Mouse (Mus musculus) embryonic facial prominence, embryonic 14.5 days (tissue): ENCODE results near the gene Gpr108. TPM values are rescaled to one million over a fixed set of nuclear protein-coding genes. Genes with fewer than 3 reads are reported as not detected.
A peak's percentile ranks its signal among the peaks of the same experiment; 100 is the strongest.

Experiments
- ATAC-seq: fragments of 200-750 bp; cut with Nextera tagmentation; 2 replicates; pipeline ENCODE4 v1.8.0; 2017; ENCODE audit warnings: low read depth, moderate number of reproducible peaks, moderate TSS enrichment
- DNase-seq: peaks from one replicate; pipeline ENCODE4 v3.0.0-alpha.2; 2015; ENCODE audit warnings: low spot score
- H3K27ac ChIP-seq: fragments of 300-500 bp; sonication (generic); replicated peaks from 2 replicates; pipeline ENCODE4 v1.5.1; 2014; ENCODE audit warnings: low read depth, mild to moderate bottlenecking, low read length, moderate library complexity
- H3K27me3 ChIP-seq: fragments of 300-500 bp; sonication (generic); replicated peaks from 2 replicates; pipeline ENCODE4 v1.6.1; 2014; ENCODE audit warnings: low read length; ENCODE audit not compliant: control insufficient read depth, insufficient read depth
- H3K36me3 ChIP-seq: fragments of 300-500 bp; sonication (generic); 2 replicates; pipeline ENCODE4 v1.6.1; 2014; ENCODE audit warnings: low read length, mixed read lengths; ENCODE audit not compliant: control insufficient read depth, insufficient read depth
- H3K4me1 ChIP-seq: fragments of 300-500 bp; sonication (generic); 2 replicates; pipeline ENCODE4 v1.6.1; 2014; ENCODE audit warnings: antibody characterized with exemption, low read length; ENCODE audit not compliant: control insufficient read depth, insufficient read depth
- H3K4me2 ChIP-seq: fragments of 300-500 bp; sonication (generic); 2 replicates; pipeline ENCODE4 v1.6.1; 2014; ENCODE audit warnings: low read depth, mild to moderate bottlenecking, low read length, moderate library complexity, mixed read lengths
- H3K4me3 ChIP-seq: fragments of 300-500 bp; sonication (generic); 2 replicates; pipeline ENCODE4 v1.5.1; 2014; ENCODE audit warnings: low read depth, mild to moderate bottlenecking, low read length
- H3K9ac ChIP-seq: fragments of 300-500 bp; sonication (generic); 2 replicates; pipeline ENCODE4 v1.6.1; 2014; ENCODE audit warnings: low read depth, mild to moderate bottlenecking, low read length, moderate library complexity, mixed read lengths
- H3K9me3 ChIP-seq: fragments of 300-500 bp; sonication (generic); 2 replicates; pipeline ENCODE4 v1.6.1; 2016; ENCODE audit warnings: low read length; ENCODE audit not compliant: control insufficient read depth
- WGBS: fragments of 180-500 bp; shearing (Covaris S2); extraction: QIAGEN DNeasy Blood & Tissue Kit; methylation state at CpG from one replicate; pipeline ENCODE4 v1.1.7; 2014; 5-methylcytosine and 5-hydroxymethylcytosine counted together
- polyA plus RNA-seq: library from polyadenylated mRNA; unstranded; fragments of >200 nt; fragmentation: Nextera tagmentation; extraction: Ambion mirVana; gene quantifications from 2 replicates; pipeline ENCODE4 v1.2.1, GENCODE M21; 2014

Gene Gpr108
- polyA plus RNA-seq, 1 experiment from 2014 or later: 37.1 TPM

DNA sequence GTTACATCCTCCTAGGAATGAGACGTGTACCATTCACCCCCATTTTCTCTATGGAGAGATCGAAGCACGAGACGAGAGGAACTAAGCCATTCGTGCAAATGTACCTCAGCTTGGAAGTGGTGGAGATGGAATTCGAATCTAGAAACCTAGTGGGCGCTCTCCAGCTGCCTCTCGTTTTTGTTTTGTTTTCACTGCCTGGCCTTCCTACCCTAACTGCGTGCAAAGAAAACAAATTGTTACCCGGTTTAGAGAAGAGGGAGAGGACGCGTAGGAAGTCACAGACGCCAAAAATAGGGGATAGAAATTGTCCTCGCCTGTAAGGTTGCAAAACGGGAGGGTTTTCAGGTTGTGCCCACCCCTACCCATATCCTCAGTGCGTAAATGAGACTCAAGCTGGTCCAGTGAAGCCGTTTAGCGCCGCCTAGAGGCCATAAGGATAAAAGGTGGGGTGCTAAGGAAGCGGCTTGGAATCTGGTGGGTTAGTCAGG is 28.4 kb upstream of the Gpr108 start:
- peak overlapping the region; percentile 81 for H3K4me2 ChIP-seq
- DNase-seq (peak; percentile 90), ATAC-seq (peak; percentile 77)
- peaks cover 10% of the 10 kb centered on the region for H3K27me3 ChIP-seq
- no peak overlapping the region for H3K27ac ChIP-seq
- H3K36me3 ChIP-seq: no peaks in the 10 kb centered on the region
- peaks cover 13% of the 10 kb centered on the region; the same call in 1 of the 2 replicates for H3K4me1 ChIP-seq
- WGBS: under 1% methylated on average over 20 of the region's 20 CpGs
- no peaks in the 10 kb centered on the region for H3K9me3 ChIP-seq
- peak overlapping the region; percentile 59 for H3K4me3 ChIP-seq
- peak overlapping the region; percentile 47; the same call in 1 of the 2 replicates for H3K9ac ChIP-seq

DNA sequence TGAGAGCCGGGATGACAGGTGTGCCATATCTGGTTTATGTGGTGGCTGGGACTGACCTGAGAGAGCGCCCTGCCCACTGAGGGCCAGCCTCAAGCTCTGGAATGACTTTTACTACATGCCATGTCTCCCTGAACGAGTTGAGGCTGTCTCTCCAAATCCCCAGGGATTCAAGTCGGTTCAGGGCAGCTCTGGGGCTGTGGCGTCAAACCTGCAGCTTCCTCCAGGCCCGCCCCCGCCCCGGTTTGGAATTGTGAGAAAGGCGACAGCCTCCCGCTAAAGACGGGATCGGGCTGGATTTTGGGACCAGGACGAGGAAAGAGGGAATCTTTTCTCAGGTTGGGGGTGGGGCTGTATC is 27.7 kb upstream of the Gpr108 start:
- WGBS: 4% methylated on average over 13 of the region's 13 CpGs
- DNase-seq: peak; percentile 20
- Histone ChIP-seq H3K27me3 (peaks cover 10% of the 10 kb centered on the region), H3K9ac (peak overlapping the region; percentile 46; the same call in 1 of the 2 replicates), H3K27ac (no peak overlapping the region), H3K36me3 (no peaks in the 10 kb centered on the region), H3K4me3 (peak overlapping the region; percentile 59), H3K4me2 (peak overlapping the region; percentile 81), H3K4me1 (peaks cover 13% of the 10 kb centered on the region; the same call in 1 of the 2 replicates), H3K9me3 (no peaks in the 10 kb centered on the region)
- ATAC-seq: no peak

DNA sequence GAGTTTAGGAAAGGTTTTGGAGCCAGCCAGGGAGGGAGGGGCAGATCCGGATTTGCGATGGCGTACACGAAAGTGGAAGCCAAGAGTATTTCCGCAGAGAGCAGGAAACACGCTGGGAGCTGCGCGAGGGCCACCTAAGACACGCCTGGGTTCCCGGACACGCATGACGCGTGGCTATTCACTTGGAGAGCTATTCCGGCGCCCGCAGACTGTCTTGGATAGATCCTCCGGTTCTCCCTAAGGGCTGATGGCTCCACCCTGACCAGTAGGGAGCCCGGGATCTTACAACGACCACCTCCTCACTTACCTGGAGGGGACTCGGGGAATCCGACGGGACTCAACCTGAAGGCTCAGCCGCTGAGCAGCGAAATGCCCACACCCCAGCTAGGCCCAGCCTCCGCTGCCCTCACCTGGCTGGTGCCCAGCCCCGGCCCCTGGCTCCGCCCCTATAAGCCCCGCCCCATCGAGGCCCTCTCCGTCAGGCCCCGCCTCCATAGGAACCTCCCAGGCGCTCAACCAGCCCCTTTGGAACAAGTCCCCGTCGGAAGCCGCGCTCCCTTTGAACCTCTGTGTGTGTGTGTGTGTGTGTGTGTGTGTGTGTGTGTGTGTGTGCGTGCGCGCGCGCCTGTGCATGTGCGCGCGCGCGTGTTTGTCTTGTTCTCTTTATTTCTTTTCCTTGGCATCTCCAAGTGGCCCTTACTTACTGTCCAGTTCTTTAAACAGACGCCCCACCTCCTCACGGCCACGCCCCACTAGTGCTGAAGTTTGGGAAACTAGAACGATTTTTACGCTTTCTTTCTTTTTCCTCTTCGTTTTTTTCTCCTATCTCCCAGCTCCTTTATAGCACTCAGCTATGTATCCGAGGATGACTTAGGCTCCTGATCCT is 27.1 kb upstream of the Gpr108 start:
- Histone ChIP-seq H3K27ac (no peak overlapping the region), H3K27me3 (peaks cover 10% of the 10 kb centered on the region), H3K4me1 (peaks cover 13% of the 10 kb centered on the region; the same call in 1 of the 2 replicates), H3K36me3 (no peaks in the 10 kb centered on the region), H3K9ac (peak overlapping the region; percentile 65), H3K4me3 (peak overlapping the region; percentile 59), H3K4me2 (peak overlapping the region; percentile 81), H3K9me3 (no peaks in the 10 kb centered on the region)
- peak; percentile 87 for ATAC-seq
- 1% methylated on average over 38 of the region's 53 CpGs for WGBS
- peak; percentile 89 for DNase-seq

DNA sequence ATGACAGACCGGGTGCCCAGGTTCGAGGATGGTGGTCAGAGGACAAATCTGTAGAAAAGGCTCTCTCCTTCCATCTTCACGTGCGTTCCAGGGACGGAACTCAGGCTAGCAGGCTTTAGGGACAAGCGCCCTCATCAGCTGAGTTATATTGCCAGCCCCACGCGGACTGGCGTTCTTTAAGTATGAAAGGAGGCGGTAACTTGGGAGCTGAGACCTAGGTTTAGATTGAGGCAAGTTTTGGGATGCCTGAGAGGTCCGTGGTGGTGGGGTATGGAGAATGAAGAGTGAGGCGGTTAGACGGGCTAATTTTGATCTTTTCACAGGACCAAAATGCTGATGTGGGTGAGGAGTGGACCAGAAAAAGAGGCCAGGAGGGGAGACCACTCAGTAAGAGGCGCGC is 26.4 kb upstream of the Gpr108 start:
- Histone ChIP-seq H3K9ac (peak overlapping the region; percentile 65), H3K36me3 (no peaks in the 10 kb centered on the region), H3K4me3 (peak overlapping the region; percentile 59), H3K4me2 (peak overlapping the region; percentile 81), H3K27ac (no peak overlapping the region), H3K27me3 (peaks cover 10% of the 10 kb centered on the region), H3K4me1 (peaks cover 13% of the 10 kb centered on the region; the same call in 1 of the 2 replicates), H3K9me3 (no peaks in the 10 kb centered on the region)
- 6% methylated on average over 15 of the region's 15 CpGs for WGBS
- DNase-seq (peak; percentile 16), ATAC-seq (0 out of 2 replicates have a peak, but pooled peaks have one; percentile 2)

DNA sequence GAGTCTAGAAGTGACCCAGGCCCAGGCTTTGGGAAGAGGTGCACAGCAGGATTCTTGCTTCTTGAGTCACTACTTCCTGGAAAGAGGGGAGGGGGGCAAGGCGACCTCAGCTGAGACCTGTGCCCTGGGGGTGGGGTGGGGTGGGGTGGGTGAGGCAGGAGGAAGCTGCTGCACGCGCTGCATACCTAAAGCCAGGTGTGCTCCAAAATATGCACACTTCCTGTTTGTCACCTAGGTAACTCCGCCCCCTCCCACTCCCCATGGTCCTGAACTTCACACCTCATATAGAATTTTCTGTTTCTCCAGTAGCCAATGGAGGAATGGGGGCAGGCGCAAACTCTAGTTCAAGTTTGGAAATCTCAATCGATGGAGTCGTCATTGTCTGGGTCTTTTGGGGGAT is 25.6 kb upstream of the Gpr108 start:
- Histone ChIP-seq H3K4me2 (no peak overlapping the region), H3K27ac (no peak overlapping the region), H3K9me3 (no peaks in the 10 kb centered on the region), H3K9ac (no peak overlapping the region), H3K27me3 (peaks cover 10% of the 10 kb centered on the region), H3K36me3 (no peaks in the 10 kb centered on the region), H3K4me3 (no peak overlapping the region), H3K4me1 (peaks cover 13% of the 10 kb centered on the region; the same call in 1 of the 2 replicates)
- ATAC-seq (no peak), DNase-seq (peak; percentile 8)
- 29% methylated on average over 7 of the region's 7 CpGs for WGBS

DNA sequence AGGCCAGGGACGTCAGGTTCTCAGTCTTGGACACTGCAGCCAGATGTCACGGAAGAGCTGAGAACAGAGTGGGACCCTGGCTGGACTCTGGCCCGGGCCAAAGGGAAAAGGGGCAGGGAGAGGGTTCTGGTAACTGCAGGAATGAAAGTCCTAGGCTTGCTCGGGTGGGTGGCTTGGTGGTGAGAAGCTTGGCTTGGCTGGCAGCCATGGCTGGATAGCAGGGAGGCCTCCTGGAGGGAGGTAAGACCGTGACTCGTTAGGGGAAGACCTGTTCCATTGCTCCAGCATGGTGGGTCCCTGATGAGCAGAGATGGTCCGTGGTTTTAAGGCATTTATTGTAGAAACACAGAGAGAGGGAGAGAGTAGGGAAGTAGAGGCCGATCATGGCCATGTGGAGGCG is 23.1 kb upstream of the Gpr108 start:
- no peak overlapping the region for H3K9ac ChIP-seq
- H3K9me3 ChIP-seq: no peaks in the 10 kb centered on the region
- no peak overlapping the region for H3K27ac ChIP-seq
- ATAC-seq: no peak
- no peak overlapping the region for H3K4me2 ChIP-seq
- no peaks in the 10 kb centered on the region for H3K36me3 ChIP-seq
- 58% methylated on average over 9 of the region's 9 CpGs for WGBS
- peak; percentile 11 for DNase-seq
- H3K4me1 ChIP-seq: peaks cover 11% of the 10 kb centered on the region; the same call in 1 of the 2 replicates
- H3K27me3 ChIP-seq: peaks cover 10% of the 10 kb centered on the region
- no peak overlapping the region for H3K4me3 ChIP-seq

DNA sequence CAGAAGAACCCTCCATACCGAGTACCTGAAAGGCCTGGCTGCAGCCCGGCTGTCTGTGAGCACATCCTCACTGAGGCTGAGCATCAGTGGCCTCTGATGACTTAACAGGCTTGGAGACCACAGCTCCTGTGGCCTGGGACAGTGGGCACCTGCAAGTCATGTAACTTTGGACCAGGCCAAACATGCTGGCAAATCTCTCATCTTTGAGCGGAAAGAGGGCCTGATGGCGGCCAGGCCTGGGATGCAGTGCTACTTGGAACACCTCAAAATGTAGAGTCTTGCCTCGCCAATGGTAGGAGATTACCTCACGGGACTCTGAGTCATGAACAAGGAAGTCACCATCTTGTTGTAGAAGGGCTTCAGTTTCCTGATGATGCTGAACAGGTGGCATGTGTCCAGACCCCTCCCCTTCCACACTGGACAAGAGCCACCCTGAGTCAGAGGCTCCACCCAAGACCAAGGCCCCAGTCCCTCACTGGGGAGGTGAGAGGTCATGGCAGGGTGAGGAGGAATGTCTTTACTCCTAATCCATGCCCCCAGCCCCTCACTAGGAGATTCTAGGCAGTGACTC is 19.4 kb upstream of the Gpr108 start:
- no peak overlapping the region for H3K4me3 ChIP-seq
- DNase-seq: no peak
- WGBS: 87% methylated on average over 6 of the region's 6 CpGs

DNA sequence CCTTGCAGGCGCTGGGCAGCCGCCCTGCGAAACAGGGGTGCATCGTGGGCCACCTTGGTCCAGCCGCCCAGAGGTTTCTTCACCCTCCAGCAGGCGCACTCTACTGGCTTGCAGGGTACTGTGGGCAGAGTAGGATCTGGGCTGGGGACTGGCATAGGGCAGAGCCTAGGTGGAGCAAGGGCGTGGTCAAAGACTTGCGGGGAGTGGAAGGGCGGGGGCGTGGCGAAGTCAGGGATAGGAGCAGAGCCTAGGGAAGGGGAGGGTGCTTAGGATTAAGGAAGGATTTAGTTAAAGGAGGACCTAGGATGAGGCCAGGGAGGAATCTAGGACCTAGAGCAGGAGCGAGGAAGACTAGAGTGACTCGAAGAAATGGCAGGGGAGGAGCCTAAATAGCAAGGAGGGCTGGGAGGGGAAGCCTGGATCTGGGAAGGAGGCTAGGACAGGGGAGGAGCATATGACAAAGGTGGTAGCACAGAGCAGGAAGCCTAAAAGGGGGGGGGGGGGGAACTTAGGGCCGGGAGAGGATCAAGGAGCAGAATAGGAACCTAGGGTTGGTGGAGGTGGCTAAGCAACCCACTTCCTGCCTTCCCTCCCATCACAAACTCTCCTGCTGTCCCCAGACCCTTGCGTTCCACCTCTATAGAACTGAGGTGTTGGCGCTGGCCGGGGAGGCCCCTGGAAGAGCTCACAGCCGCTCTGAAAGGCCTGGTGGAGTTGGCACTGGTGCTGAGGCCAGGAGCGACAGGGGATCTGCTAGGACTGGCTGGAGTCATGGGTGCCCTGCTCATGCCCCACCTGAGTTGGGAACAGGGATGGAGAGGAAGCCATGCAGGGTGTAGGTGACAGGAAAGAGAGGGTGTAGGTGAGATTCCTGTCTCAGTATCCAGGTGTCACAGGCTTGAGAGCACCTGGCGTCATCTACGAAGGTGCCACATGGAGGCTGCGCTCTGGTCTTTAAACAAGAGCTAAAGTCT is 17.0 kb upstream of the Gpr108 start:
- H3K9me3 ChIP-seq: no peaks in the 10 kb centered on the region
- peaks cover 36% of the 10 kb centered on the region for H3K36me3 ChIP-seq
- no peaks in the 10 kb centered on the region for H3K27me3 ChIP-seq
- H3K4me2 ChIP-seq: peak overlapping the region; percentile 42
- H3K27ac ChIP-seq: no peak overlapping the region
- DNase-seq: peak; percentile 76
- WGBS: 29% methylated on average over 20 of the region's 22 CpGs
- peaks cover 7% of the 10 kb centered on the region; the same call in 1 of the 2 replicates for H3K4me1 ChIP-seq
- peak overlapping the region; percentile 6; the same call in 1 of the 2 replicates for H3K4me3 ChIP-seq
- peak; percentile 88 for ATAC-seq
- no peak overlapping the region for H3K9ac ChIP-seq

More for the DNA sequence above, 19.4 kb upstream of the Gpr108 start:
- peaks cover 15% of the 10 kb centered on the region for H3K36me3 ChIP-seq
- ATAC-seq: no peak
- H3K27me3 ChIP-seq: no peaks in the 10 kb centered on the region
- no peaks in the 10 kb centered on the region for H3K9me3 ChIP-seq
- H3K4me1 ChIP-seq: peaks cover 7% of the 10 kb centered on the region; the same call in 1 of the 2 replicates
- no peak overlapping the region for H3K27ac ChIP-seq
- no peak overlapping the region for H3K9ac ChIP-seq
- H3K4me2 ChIP-seq: no peak overlapping the region
